Comparison of ENCODE assay signal across 7 mouse cellular contexts in the genomic region with DNA sequence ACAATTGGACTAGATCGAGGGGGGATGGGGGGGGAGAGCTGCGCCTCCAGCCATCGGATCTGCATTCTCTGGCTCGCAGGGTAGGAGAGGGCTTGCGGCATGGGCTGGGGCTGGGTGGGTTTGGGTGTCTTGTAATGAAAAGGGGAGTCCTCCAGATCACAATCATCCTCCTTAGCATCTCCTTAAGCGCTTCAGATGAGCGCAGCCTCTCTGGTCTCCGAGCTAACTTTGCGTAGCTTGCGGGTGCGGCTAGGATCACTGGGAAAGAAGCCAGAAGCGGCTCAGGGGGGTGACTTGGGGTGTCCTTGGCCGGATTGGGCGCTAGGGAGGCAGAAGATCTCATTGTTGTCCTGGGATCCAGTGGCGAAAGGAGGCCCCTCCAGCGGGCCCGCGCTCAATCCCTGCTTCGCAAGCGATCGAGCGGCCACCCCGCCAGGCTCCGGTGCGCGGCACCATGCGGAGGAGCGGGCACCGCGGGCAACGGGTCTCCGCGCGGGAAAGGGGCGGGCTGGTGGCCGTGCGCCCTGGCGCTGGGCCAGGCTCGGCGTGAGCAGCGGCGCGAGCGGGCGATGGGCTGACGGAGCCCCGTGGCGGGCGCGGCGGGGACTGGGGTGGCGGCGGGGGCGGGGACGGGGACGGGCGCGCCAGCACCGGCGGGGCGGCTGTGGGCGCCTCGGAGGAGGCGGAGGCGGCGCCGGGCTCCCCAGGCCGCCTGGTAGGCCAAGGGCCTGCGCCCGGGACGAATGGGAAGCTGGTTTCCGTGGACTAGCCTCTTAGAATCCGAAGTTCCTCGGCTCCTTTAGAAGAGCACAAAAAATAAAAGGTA.
DNase-seq lines count a peak whose midpoint lies in the region; ATAC-seq lines count a peak whose summit lies in the region.

No protein-coding gene starts in this region.

- H3K9ac ChIP-seq in intestine, embryonic 15.5 days = peak overlapping the region; percentile 75
- H3K9ac ChIP-seq in limb, embryonic 11.5 days (ENCODE audit: low read length) = peak overlapping the region; percentile 92

- WGBS in intestine, embryonic 15.5 days = 1% methylated on average over 62 of the region's 74 CpGs
- under 1% methylated on average over 74 of the region's 74 CpGs for WGBS in limb, embryonic 11.5 days

- H3K27me3 ChIP-seq in intestine, embryonic 15.5 days (replicated peaks) = peaks cover 4% of the 10 kb centered on the region; the same call in 1 of the 2 replicates
- no peaks in the 10 kb centered on the region for H3K27me3 ChIP-seq in limb, embryonic 11.5 days (ENCODE audit: control insufficient read depth, insufficient read depth, low read length)

- intact Hi-C loops in gastrocnemius, postnatal 36 days (cut with DNase I) = no loop called here

- H3K4me2 ChIP-seq in intestine, embryonic 15.5 days (replicated peaks) = peak overlapping the region; percentile 92
- peak overlapping the region; percentile 81 for H3K4me2 ChIP-seq in limb, embryonic 11.5 days (ENCODE audit: low read depth, severe bottlenecking)

- no peaks in the 10 kb centered on the region for H3K9me3 ChIP-seq in intestine, embryonic 15.5 days
- no peaks in the 10 kb centered on the region for H3K9me3 ChIP-seq in limb, embryonic 11.5 days (ENCODE audit: control insufficient read depth, low read length)

- ATAC-seq in intestine, embryonic 15.5 days = peak; percentile 89
- ATAC-seq in limb, embryonic 11.5 days (ENCODE audit: insufficient number of reproducible peaks, low FRiP score, low TSS enrichment, low read depth) = peak; percentile 51

- DNase-seq in adrenal gland, postnatal 25 days = peak; percentile 69
- DNase-seq in embryo, embryonic 10.5 days (ENCODE audit: low spot score) = peak; percentile 75
- peak; percentile 42 to 51 for DNase-seq in gastrocnemius, postnatal 36 days
- peak; percentile 76 for DNase-seq in limb, embryonic 11.5 days (ENCODE audit: low spot score)
- peak; percentile 69 for DNase-seq in mesoderm, embryonic 11.5 days (ENCODE audit: low read depth, low spot score)
- DNase-seq in skeletal muscle tissue, adult 2 months (ENCODE audit: low read depth, low spot score) = peak; percentile 25

- peak overlapping the region; percentile 76 for H3K4me3 ChIP-seq in intestine, embryonic 15.5 days (replicated peaks)
- H3K4me3 ChIP-seq in limb, embryonic 11.5 days (ENCODE audit: low read depth, low read length) = peak overlapping the region; percentile 54

- H3K36me3 ChIP-seq in intestine, embryonic 15.5 days = no peaks in the 10 kb centered on the region
- H3K36me3 ChIP-seq in limb, embryonic 11.5 days (ENCODE audit: control insufficient read depth, insufficient read depth, low read length) = no peaks in the 10 kb centered on the region

- 0 out of 2 replicates have a peak, but pooled peaks cover 4% of the 10 kb centered on the region for H3K4me1 ChIP-seq in intestine, embryonic 15.5 days (replicated peaks)
- H3K4me1 ChIP-seq in limb, embryonic 11.5 days (ENCODE audit: control insufficient read depth, insufficient read depth, low read length) = peaks cover 33% of the 10 kb centered on the region

- H3K27ac ChIP-seq in intestine, embryonic 15.5 days = peak overlapping the region; percentile 85
- H3K27ac ChIP-seq in limb, embryonic 11.5 days (replicated peaks; ENCODE audit: low read depth, low read length) = peak overlapping the region; percentile 97

Comparison
In these comparisons a context has a peak if more than half of its experiments do, and no peak if none do; other contexts are left out.
1. Peak in every context shown above with its lines: DNase-seq, ATAC-seq, H3K4me3 ChIP-seq and H3K27ac ChIP-seq.
2. DNase-seq: peak in every context shown above with its lines; median percentile 76 in limb, embryonic 11.5 days; 75 in embryo, embryonic 10.5 days; 69 in adrenal gland, postnatal 25 days; 69 in mesoderm, embryonic 11.5 days; 46 in gastrocnemius, postnatal 36 days; 25 in skeletal muscle tissue, adult 2 months.